Mouse (Mus musculus) heart, embryonic 14.5 days (tissue): ENCODE measurements around the gene Fcgr2b. TPM values are rescaled to one million over a fixed set of nuclear protein-coding genes. Genes with fewer than 3 reads are reported as not detected.
"Not testable (repeated sequence)": the region's sequence is repeated elsewhere in the genome, so short reads cannot be mapped to it uniquely, and the experiment has no call there.

ENCODE experiments used
- ATAC-seq: fragments of 200-750 bp; cut with Nextera tagmentation; 2 replicates; pipeline ENCODE4 v1.8.0; 2017; ENCODE audit warnings: low read depth, moderate TSS enrichment; ENCODE audit not compliant: insufficient number of reproducible peaks, insufficient read depth, low FRiP score
- H3K27ac ChIP-seq, 2 experiments: fragments of 200-500 bp in 1 of 2; fragments of 300-500 bp in 1 of 2; sonication (generic) in 1 of 2; replicated peaks in 1 of 2; 2 replicates each; pipeline ENCODE4 v1.5.1; 2012 to 2014; ENCODE audit warnings: low read depth in 2 of 2, low read length in 2 of 2, control low read depth in 1 of 2, mild to moderate bottlenecking in 1 of 2, mixed read lengths in 1 of 2; ENCODE audit not compliant: control insufficient read depth in 1 of 2, insufficient read depth in 1 of 2
- H3K27me3 ChIP-seq: fragments of 300-500 bp; sonication (generic); 2 replicates; pipeline ENCODE4 v1.6.1; 2014; ENCODE audit warnings: mild to moderate bottlenecking, low read length, control low read depth; ENCODE audit not compliant: control insufficient read depth, insufficient read depth
- H3K36me3 ChIP-seq: fragments of 300-500 bp; sonication (generic); 2 replicates; pipeline ENCODE4 v1.6.1; 2014; ENCODE audit warnings: mild to moderate bottlenecking, control low read depth, low read length, mixed read lengths; ENCODE audit not compliant: control insufficient read depth, insufficient read depth
- H3K4me1 ChIP-seq, 2 experiments: fragments of 200-500 bp in 1 of 2; fragments of 300-500 bp in 1 of 2; sonication (generic) in 1 of 2; 2 replicates each; pipeline ENCODE4 v1.6.1; 2012 to 2014; ENCODE audit warnings: low read length in 2 of 2, control low read depth in 1 of 2, mixed read lengths in 1 of 2; ENCODE audit not compliant: control insufficient read depth in 2 of 2, insufficient read depth in 2 of 2
- H3K4me2 ChIP-seq: fragments of 300-500 bp; sonication (generic); 2 replicates; pipeline ENCODE4 v1.6.1; 2014; ENCODE audit warnings: mild to moderate bottlenecking, low read length
- H3K4me3 ChIP-seq, 2 experiments: fragments of 200-500 bp in 1 of 2; fragments of 300-500 bp in 1 of 2; sonication (generic) in 1 of 2; 2 replicates each; pipeline ENCODE4 v1.5.1; 2012 to 2014; ENCODE audit warnings: low read length in 2 of 2, mild to moderate bottlenecking in 2 of 2, control low read depth in 1 of 2, low read depth in 1 of 2, moderate library complexity in 1 of 2; ENCODE audit not compliant: control insufficient read depth in 1 of 2, insufficient read depth in 1 of 2
- H3K9ac ChIP-seq: fragments of 300-500 bp; sonication (generic); 2 replicates; pipeline ENCODE4 v1.6.1; 2014; ENCODE audit warnings: mild to moderate bottlenecking, low read length
- H3K9me3 ChIP-seq: fragments of 300-500 bp; sonication (generic); 2 replicates; pipeline ENCODE4 v1.6.1; 2016; ENCODE audit warnings: low read length, control low read depth; ENCODE audit not compliant: control insufficient read depth
- WGBS: fragments of 180-500 bp; shearing (Covaris S2); extraction: QIAGEN DNeasy Blood & Tissue Kit; methylation state at CpG from one replicate; pipeline ENCODE4 v1.1.7; 2014; 5-methylcytosine and 5-hydroxymethylcytosine counted together
- polyA plus RNA-seq: library from polyadenylated mRNA; unstranded; fragments of >200 nt; fragmentation: Nextera tagmentation; extraction: Ambion mirVana; gene quantifications from 2 replicates; pipeline ENCODE4 v1.2.1, GENCODE M21; 2014

Gene Fcgr2b
- polyA plus RNA-seq, 1 experiment from 2014 or later = 0.82 TPM

DNA sequence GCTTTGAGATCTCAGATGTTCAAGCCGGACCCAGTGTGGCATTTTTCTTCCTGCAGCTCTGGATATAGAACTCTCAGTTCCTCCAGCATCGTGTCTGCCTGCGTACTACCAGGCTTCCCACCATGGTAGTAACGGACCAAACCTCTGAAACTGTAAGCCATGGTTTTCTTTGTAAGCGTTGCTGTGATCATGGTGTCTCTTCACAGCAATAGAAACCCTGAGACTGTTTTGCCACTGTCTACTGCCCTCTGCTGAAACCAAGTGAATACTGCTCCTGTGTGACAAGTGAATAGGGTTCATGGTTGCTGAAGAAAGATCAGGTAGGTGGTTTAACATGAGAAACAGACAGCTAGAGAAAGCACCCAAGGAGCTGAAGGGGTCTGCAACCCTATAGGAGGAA lies 16.2 kb upstream of the Fcgr2b start:
- no peak overlapping the region for H3K4me3 ChIP-seq
- H3K27ac ChIP-seq = no peak overlapping the region
- H3K27me3 ChIP-seq = peaks cover 4% of the 10 kb centered on the region
- no peaks in the 10 kb centered on the region for H3K36me3 ChIP-seq
- WGBS = 48% methylated on average over 5 of the region's 5 CpGs
- no peak overlapping the region for H3K9ac ChIP-seq
- no peak overlapping the region for H3K4me2 ChIP-seq
- no peaks in the 10 kb centered on the region for H3K4me1 ChIP-seq
- ATAC-seq = no peak
- no peaks in the 10 kb centered on the region for H3K9me3 ChIP-seq

DNA sequence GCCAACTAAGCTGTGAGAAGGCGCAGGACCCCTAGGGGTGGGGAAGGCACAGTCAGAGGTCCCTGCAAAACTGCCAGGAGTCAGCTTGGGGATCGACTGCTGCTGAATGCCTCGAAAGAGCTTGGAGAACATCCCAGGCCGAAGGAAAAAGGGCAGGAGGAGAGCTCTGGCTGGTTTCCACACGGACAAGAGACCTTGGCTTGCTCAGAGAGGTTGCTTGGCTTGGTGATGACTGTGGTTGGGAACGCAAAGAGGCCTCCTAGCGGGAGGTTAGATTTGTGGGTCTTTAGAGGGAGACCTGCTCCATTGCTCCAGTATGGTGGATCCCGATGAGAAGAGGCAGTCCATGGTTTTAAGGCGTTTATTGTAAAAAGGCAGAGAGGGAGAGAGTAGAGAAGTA lies 13.3 kb upstream of the Fcgr2b start:
- ATAC-seq = no peak
- H3K4me3 ChIP-seq = no peak overlapping the region
- H3K4me1 ChIP-seq = no peaks in the 10 kb centered on the region
- H3K9me3 ChIP-seq = no peaks in the 10 kb centered on the region
- H3K9ac ChIP-seq = no peak overlapping the region
- no peaks in the 10 kb centered on the region for H3K36me3 ChIP-seq
- H3K27me3 ChIP-seq = no peaks in the 10 kb centered on the region
- H3K4me2 ChIP-seq = no peak overlapping the region
- 66% methylated on average over 9 of the region's 9 CpGs for WGBS
- no peak overlapping the region for H3K27ac ChIP-seq

DNA sequence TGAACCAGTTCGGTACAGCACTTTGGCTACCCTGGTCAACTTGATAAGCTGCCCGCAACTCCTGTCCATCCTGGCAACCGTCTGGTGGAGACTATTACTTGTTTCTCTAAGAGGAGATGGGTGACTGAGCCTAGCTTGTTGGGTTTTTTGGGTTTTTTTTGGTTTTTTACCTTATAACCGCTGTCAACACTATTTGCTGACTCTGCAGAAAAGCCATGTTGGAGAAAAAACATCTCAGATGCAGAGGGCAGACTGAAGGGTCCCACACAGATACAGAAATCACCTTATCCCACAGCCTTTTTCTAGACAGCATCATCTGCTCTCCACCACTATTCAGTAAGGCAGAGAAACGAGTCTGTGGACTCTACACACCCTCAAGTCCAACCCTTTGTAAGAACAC lies 9.5 kb upstream of the Fcgr2b start:
- no peak for ATAC-seq
- H3K9ac ChIP-seq = no peak overlapping the region
- H3K4me1 ChIP-seq = no peaks in the 10 kb centered on the region
- no peak overlapping the region for H3K4me2 ChIP-seq
- no peaks in the 10 kb centered on the region for H3K27me3 ChIP-seq
- H3K36me3 ChIP-seq = no peaks in the 10 kb centered on the region
- H3K27ac ChIP-seq = no peak overlapping the region
- no peak overlapping the region for H3K4me3 ChIP-seq
- 76% methylated on average over 5 of the region's 5 CpGs for WGBS
- no peaks in the 10 kb centered on the region for H3K9me3 ChIP-seq

DNA sequence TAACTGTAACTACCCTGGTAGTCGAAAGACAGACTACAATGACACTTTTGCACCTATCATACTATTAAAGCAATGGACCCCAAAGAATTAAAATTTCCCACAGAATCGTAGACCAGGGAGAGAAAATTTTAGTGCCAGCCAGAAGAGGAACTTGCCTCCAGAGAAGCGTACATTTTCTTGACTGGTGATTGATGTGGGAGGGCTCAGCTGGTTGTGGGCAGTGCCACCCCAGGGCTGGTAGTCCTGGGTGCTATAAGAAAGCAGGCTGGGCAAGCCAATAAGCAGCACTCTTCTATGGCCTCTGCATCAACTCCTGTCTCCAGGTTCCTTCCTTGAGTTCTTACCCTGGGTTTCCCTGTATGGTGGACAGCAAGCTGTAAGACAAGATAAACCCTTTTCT lies 8.7 kb upstream of the Fcgr2b start:
- no peak for ATAC-seq
- 78% methylated on average over 3 of the region's 3 CpGs for WGBS
- no peaks in the 10 kb centered on the region for H3K4me1 ChIP-seq

DNA sequence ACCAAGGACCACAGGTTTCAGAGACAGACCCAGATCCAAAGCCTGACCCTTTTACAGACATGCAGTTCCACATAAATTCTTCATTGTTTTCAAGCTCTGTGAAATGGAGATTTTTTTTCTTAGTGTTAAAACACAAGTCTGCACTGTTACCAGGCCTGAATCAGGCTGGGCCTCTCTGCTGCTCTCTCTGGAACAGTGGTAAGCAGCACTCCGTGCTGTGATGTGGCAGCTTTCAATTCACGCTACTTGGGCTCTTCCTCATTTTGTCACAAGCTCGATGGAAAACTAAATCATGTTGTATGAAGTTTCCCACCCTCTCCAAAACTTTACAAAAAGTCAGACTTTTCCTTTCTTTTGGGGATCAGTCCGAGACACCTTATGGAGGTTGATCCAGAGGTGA lies 6.7 kb upstream of the Fcgr2b start:
- Histone ChIP-seq H3K4me3 (no peak overlapping the region), H3K27ac (no peak overlapping the region), H3K4me1 (no peaks in the 10 kb centered on the region), H3K27me3 (no peaks in the 10 kb centered on the region), H3K9me3 (no peaks in the 10 kb centered on the region), H3K4me2 (no peak overlapping the region), H3K36me3 (no peaks in the 10 kb centered on the region), H3K9ac (no peak overlapping the region)
- 73% methylated on average over 4 of the region's 4 CpGs for WGBS
- ATAC-seq = no peak

More for the DNA sequence above, 8.7 kb upstream of the Fcgr2b start:
- Histone ChIP-seq H3K4me3 (no peak overlapping the region), H3K4me2 (no peak overlapping the region), H3K27me3 (no peaks in the 10 kb centered on the region), H3K9me3 (no peaks in the 10 kb centered on the region), H3K9ac (no peak overlapping the region), H3K36me3 (no peaks in the 10 kb centered on the region), H3K27ac (no peak overlapping the region)

DNA sequence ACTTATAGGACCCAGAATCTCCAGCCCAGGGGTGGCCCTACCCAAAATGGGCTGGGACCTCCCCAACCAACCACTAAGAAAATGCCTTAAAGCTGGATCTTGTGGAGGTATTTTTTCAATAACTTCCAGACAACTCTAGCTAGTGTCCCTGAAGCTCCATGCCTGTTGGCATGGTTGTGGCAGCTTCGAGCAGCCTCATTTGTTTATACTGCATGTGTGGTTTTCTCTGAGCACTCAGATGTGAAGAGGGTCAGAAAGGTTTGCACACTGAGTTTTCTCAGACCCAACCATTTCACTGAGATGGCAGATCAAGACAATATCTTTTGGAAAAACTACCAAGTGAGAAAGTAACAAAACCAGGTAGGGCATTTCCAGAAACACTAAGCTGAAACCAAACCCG lies 6.0 kb upstream of the Fcgr2b start:
- Histone ChIP-seq H3K4me2 (no peak overlapping the region), H3K27me3 (no peaks in the 10 kb centered on the region), H3K4me3 (no peak overlapping the region), H3K4me1 (no peaks in the 10 kb centered on the region), H3K27ac (no peak overlapping the region), H3K36me3 (no peaks in the 10 kb centered on the region), H3K9ac (no peak overlapping the region), H3K9me3 (no peaks in the 10 kb centered on the region)
- WGBS = 77% methylated on average over 2 of the region's 2 CpGs
- ATAC-seq = no peak

DNA sequence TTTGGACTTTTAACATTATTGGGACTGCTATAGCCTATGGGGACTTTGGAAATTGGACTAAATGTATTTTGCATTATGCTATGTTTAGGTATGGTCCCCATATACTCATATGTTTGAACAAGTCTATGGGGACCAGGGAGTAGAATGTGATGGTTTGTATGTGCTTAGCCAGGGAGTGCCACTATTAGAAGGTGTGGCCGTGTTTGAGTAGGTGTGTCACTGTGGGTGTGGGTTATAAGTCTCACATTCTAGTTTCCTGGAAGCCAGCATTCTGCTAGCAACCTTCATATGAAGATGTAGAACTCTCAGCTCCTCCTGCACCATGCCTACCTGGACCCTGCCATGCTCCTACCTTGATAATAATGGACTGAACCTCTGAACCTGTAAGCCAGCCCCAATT lies 5.3 kb upstream of the Fcgr2b start:
- not testable (repeated sequence) for H3K9ac ChIP-seq, H3K4me2 ChIP-seq, H3K4me3 ChIP-seq, H3K27me3 ChIP-seq, H3K36me3 ChIP-seq, ATAC-seq, H3K4me1 ChIP-seq, H3K27ac ChIP-seq, H3K9me3 ChIP-seq
- 65% methylated on average over 1 of the region's 1 CpGs for WGBS

DNA sequence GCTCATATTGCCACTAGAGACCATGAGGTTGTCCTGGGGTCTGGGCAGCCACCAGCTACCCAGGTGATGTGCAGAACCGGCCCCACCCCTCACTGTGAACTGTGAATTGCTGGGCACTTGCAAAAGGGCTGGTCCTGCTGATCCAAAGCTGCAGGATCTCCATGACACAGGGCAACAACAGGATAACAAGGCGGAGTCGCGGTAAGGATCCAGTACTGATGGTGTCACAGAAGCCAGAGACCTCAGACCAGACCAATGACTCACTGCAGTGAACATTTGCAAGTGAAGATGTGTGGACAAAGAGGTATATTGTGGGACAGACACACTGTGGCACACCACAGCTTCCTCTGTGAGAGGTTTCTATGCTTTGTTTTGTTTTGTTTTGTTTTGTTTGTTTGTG lies 2.3 kb upstream of the Fcgr2b start:
- no peaks in the 10 kb centered on the region for H3K4me1 ChIP-seq
- H3K27ac ChIP-seq = no peak overlapping the region
- H3K9me3 ChIP-seq = no peaks in the 10 kb centered on the region
- H3K27me3 ChIP-seq = no peaks in the 10 kb centered on the region
- no peaks in the 10 kb centered on the region for H3K36me3 ChIP-seq
- no peak overlapping the region for H3K9ac ChIP-seq
- H3K4me2 ChIP-seq = no peak overlapping the region
- no peak for ATAC-seq
- H3K4me3 ChIP-seq = no peak overlapping the region
- WGBS = 47% methylated on average over 4 of the region's 4 CpGs
